Mouse (Mus musculus) adrenal gland, postnatal 4 days (tissue): Measurements from ENCODE around the gene Socs4. TPM values are rescaled to one million over a fixed set of nuclear protein-coding genes. Genes with fewer than 3 reads are reported as not detected.

Experiments
- DNase-seq, 2 experiments: peaks; one replicate each; pipeline ENCODE4 v3.0.0; 2021 to 2022; ENCODE audit warnings: low spot score in 2 of 2, mixed read lengths in 2 of 2
- long read RNA-seq, 2 experiments: library from polyadenylated mRNA; stranded (forward); transcript quantifications; one replicate each; pipeline ENCODE4 v2.0.0; 2021
- total RNA-seq, 2 experiments: library from RNA; stranded (reverse); gene quantifications; 2 replicates each; pipeline ENCODE4 v1.2.3; 2021

Socs4 gene
- total RNA-seq, result 10 to 100 TPM; 19.2 to 23.9 TPM
- long read RNA-seq, experiment 1, full-length matches to known transcripts, result 1 of 1 reads
- long read RNA-seq, experiment 1, partial matches to known transcripts, result 0 of 1 reads
- long read RNA-seq, experiment 1, other reads (novel, unspliced or antisense), result 0 of 1 reads
- long read RNA-seq, experiment 2, full-length matches to known transcripts, result 5 of 6 reads
- long read RNA-seq, experiment 2, partial matches to known transcripts, result 0 of 6 reads
- long read RNA-seq, experiment 2, other reads (novel, unspliced or antisense), result 1 of 6 reads

DNA sequence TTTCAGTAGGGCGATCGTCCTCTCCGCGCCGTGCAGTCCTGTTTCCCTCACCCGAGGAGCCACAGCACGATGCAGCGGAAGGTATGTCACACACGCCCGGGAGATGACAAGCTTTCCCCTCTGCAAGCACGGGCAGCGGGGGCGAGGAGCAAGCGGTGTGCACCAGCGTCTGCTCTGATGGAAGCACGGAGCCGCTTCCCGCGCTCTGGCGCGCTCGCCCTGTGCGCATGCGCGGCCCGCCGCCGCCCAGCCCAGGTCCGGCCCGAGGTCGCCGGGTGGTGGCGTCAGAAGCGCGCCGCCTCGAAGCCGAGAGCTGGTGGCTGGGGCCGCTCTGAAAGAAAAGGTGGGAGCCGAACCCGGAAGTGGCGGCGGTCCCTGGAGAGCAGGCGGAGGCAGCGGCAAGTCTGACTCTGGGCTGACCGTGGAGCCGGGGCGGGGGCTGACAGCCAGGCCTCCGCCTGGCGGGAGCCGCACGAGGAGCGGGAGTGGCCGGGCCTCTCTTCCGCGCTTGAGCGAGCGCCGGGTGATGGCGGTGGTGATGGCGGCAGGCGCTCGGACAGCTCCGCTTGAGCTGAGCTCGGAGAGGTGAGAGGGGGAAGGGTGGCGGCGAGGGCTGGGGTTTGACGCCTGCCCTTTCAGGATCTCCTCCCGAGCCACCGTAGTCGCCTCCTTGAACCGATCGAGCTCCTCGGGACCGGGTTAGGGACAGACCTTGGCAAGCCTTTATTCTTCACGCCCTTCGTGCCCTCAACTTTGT is at the start of gene Socs4, which contains the start of gene Wdhd1:
Gene Socs4 (plus strand): TSS at position 295 of the 757 bp plus-strand sequence.
Gene Wdhd1 (minus strand): TSS at position 221 of the 757 bp plus-strand sequence.
- peak; percentile 90 for DNase-seq

DNA sequence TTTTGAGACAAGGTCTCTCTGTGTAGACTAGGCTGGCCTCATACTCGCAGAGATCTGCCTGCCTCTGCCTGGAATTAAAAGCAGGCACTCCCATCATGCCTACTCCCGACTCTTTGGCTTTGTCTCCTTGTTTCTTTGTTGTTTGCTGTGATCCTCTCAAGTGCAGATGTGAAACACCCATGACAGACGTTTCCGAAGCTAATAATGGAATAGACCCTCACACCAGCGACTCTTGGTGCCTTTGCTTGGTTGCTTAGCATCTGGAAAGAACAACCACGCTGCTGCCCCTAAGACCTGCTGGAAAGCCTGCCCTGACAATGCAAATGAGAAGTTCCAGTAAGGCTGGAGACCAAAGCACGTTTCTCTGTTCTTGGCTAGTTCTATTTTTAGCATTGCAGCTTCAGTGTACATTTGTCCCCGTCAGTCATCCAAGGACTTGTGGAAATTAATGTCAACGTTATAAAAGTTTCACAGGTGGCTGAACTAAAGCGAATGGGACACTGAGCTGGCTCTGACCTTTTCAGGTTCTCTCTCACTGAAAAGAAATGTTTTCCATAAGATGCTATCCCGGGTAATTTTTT is 46.8 kb upstream of the Socs4 start:
- no peak for DNase-seq

DNA sequence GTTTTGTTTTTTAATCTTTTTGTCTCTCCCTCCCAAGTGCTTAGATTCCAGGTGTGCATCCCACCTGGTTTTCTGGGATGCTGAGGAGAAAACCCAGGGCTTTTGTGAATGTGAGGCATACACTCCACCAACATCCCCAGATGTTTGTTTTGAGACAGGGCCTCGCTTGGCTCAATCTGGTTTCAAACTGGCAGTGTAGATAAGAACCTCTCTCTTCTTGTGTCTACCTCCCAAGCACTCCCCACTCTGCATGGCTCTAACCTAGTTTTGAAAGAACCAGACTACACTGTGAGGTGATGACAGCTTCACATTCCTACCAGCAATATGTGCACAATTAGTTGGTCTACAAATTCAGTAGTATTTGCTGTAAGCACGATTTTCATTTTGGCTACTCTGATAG is 43.1 kb upstream of the Socs4 start:
- no peak for DNase-seq

DNA sequence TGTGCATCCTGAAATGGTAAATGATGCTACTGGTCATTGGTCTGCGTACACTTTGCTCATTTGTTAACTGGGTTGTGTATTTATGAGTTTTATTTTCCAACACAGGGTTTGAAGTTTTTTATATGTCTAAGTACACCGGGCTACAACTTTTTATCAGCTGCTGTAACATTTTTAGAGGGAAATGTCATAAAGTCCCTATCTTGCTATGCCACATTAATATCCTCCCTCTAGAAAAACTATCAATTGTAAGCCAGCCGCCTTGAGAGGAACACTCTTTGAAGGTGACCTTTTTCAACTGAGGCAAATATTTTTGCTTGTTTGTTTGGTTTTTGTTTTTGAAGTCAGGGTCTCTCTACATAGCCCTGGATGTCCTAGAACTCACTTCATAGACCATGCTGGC is 42.7 kb upstream of the Socs4 start:
- DNase-seq, result no peak

DNA sequence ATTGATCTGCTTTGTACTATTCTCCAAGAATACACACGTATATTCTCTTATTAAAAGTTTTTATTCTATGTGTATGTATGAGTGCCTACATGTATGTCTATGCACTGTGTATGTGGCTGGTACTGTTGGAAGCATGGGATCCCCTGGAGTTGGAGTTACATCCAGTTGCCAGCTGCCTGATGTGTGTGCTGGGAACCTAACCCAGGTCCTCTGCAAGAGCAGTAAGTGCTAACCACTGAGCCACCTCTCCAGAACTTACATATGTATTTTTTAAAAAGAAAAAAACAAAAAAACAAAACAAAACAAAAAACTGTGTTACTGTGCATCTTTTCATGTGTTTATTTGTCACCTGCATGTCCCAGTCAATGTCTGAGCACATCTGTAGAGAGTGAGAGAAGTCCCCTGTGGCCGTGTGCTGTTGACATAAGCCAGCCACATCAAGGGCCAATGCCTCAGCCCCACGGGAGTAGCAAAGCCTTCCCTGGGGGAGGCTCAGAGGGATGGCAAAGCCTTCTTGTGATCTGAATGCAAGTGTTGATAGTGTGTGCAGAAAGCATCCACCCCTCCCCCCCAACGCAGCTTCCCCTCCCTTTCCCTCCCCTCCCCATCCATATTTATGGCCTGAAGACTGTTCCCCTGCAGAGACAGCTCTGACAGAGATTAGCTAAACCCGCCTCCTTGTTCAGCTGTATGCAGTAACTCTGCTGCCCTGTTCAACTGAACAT is 42.0 kb upstream of the Socs4 start:
- no peak for DNase-seq

DNA sequence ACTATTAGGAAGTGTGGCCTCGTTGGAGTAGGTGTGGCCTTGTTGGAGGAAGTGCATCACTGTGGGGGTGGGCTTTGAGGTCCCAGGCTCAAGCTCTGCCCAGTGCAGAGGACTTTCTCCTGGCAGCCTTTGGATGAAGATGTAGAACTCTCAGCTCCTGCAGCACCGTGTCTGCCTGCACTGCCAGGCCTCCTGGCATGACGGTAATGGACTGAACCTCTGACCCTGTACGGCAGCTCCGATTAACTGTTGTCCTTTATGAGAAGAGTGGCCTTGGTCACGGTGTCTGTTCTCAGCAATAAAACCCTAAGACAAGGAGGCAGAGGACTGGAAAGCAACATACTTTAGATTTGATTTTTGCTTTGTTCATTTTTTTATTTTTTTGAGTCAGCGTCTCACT is 40.2 kb upstream of the Socs4 start:
- DNase-seq, result no peak

DNA sequence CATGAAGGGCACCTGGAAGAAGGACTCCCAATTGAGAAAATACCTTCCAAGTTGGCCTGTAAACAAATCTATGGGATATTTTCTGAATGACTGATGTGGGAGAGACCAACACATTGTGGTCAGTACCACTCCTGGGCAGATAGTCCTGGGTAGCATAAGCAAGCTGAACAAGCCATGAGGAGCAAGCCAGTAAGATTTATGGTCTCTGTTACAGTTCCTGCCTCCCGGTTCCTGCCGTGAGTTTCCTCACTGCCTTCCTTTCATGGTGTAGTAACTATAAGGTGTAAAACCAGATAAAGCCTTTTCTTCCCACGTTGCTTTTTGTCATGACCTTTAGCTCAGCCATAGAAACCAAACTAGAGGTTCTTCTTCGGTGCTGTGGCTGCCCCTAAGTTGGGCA is 39.4 kb upstream of the Socs4 start:
- DNase-seq, result no peak

DNA sequence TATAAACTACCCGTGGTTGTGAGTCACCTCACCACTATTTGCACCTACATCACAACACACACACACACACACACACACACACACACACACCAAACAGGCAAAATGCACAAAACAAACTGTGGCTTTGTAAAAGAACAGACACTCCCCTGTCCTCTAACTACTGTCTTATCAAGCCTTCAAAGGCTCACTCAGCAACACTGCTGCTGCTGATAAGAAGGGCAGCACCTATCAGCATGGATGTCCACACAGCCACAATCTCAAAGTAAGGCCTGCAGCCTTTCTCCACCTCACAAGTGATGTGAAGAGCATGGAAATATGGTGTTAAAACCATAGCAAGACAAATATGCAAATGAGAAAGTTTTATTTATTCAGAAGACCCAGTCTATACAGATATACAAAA is 36.1 kb upstream of the Socs4 start:
- DNase-seq, result no peak

DNA sequence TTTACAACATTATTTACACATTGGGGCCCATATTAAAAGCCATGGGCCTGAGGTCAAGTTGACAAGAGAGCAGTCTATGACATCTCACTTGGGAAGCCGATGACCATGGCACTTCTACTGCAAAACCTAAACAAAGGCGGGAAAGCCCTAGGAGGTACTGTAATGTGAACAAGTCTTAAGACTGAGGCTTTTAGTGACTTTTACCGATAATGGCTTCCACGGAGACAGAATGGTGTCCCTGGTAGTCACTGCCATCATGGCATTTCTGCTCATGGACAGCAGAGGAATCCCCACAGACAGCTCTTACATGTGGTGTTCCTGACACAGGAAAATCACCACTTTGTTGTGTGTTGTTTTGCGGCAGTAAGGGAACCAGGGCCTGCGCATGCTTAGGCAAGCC is 35.7 kb upstream of the Socs4 start:
- no peak for DNase-seq

DNA sequence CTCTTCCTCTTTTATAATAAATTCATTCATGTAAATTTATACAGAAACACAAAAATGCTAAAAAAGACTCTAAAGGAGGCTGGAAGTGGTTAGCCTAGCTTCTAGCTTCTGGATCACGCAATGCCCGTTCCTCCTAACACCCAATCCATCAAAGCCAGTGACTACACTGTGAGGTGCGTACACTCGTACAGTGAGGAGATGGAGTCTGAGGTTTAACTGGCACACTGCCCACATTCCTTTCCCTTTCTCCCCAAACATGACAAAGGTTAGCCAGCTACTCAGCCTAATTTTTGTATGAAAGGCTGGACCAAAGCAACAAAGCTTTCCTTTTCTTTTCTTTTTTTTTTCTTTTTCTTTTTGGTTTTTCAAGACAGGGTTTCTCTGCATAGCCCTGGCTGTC is 34.0 kb upstream of the Socs4 start:
- no peak for DNase-seq

DNA sequence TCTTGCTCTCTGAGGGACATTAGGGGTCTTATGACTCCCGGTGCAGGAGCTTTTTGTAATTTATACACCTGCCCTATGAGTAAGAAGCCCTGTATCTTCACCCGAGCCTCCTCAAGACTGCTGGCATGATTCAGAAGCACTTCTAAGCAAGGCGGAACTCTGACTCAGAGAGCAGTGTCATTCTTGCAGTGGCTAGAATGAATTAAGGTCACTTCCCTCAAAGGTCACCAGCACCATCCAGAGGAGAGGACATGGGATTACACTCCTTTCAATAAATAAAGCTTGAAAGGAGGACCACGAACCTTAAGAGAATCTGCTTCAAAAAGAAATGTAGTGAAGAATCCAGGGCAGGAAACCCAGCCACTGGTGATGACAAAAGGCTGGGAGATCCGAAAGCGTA is 26.9 kb upstream of the Socs4 start:
- DNase-seq, result no peak

DNA sequence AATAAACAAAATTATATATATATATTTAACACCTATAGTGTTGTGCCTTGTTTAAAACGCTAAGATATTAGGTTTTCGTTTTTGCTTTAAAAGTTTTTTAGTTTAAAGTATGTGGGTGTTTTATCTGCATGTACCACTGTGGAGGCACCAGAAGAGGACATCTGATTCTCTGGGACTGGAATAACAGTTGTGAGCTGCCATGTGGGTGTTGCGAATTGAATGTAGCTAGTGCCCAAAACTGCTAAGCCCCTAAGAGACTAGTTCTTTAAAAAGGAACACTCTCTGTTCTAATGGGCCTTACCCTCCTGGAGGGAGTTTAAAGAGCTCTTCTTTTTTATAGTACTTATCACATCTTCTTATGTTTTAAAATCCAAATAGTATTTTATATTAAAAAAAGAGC is 11.9 kb upstream of the Socs4 start:
- DNase-seq, result no peak

DNA sequence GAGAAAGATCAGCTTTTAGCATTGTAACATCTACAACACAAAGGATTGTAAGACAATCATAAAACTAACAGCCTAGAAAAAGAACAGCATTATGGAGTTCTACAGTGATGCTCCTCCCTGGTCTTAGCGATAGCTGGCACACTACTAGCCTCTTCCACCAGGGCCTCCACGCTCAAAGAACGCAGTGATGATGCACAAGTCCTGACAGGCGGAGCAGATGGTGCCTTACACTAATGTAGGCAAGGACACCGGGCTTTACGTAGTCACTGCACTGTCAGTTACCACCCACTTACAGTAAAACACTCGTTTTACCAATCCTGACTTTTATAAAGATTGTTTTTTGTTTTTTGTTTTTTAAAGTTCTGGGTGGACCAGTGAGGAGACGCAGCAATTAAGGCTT is 10.9 kb upstream of the Socs4 start:
- DNase-seq, result no peak

DNA sequence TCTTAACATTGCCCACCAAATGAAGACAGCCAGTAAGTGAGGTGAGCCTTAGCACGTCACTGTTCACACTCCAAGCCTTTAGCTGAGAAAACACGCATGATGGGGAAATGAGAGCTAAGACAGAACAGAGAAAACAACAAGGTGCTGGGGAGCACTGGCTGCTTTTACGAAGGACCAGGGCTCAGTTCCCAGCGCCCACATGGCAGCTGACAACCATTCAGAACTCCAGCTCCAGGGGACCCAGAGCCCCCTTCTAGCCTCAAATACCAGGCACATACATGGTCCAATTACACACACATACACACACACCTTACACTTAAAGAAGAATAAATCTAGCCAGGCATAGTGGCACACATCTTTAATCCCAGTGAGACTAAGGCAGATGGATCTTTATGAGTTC is 7.7 kb upstream of the Socs4 start:
- no peak for DNase-seq

DNA sequence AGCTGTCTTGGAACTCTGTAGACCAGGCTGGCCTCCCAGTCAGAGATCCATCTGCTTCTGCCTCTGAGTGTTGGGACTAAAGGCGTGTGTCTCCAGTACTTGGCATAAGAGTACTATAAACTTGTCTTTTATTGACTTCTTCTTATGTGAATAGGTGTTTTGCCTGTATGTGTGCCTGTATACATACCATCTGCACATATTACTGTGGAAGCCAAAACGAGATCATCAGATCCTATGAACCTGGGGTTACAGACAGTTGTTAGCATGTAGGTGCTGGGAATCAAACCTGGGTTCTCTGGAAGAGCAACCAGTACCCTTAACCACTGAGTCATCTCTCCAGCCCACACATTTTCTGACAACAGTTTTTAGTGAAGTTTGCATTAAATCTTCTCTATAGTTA is 7.0 kb upstream of the Socs4 start:
- no peak for DNase-seq

DNA sequence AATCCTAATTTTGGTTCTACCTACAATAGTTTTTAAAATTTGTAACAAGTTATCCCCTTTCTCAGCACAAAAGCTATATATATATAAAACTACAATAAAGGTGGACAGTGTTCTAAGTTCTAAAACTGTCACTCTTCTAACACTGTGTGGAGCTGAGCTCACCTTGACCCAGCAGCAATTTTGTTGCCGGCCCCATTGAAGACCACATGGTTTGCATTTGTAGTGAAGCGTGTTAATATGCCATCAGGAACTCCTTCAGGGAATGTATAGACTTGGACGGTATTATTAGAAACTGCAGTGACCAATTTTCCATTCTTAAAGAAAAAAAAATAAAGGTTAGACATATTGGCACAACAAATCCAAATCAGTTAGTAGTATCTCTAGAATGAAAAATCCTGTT is 3.0 kb upstream of the Socs4 start:
- DNase-seq, result no peak

DNA sequence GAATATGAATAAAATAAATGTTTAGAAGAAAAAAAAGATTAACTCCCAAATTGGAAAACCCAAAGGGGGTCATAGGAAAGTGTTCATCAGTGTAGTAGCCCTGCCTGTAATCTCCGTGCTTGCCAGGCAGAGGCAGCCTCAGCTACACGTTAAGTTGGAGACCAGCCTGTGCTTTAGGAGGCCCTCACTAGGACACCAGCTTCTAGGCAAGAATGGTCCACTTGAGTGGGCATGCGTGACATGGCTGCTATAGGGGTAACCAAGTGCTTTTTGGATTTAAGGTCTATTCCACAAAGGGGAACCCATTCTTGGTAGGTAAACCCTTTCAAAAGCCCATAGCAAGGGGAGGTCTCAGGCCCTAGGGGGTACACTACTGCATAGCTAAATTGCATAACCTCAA is 1.3 kb upstream of the Socs4 start:
- no peak for DNase-seq

DNA sequence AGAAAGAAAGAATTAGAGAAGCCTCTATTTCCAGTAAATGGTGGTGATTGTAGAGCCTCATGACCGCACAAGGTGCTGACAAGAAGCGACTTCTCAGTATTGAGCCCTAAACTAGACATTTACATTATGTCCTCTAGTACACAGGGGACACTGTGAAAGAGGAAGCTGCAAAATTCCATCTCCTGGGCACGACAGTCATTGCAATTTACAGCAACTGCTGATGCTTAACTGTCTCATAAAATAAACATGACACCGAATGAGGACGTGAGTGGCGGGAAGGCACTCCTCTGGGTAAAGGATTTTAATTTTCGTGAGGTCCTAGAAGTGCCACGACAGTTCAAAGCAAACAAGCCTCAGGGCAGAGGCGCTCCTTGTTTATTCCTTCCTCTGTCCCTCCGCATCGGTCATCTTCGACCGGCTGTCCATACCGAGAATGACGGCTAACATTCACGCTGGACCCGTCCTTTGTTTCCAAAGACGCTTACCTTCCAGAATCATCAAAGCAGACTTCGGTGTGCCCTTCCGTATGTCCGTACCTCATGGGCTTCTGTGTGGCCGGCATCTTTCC is 611 bp upstream of the Socs4 start:
- DNase-seq, result no peak

DNA sequence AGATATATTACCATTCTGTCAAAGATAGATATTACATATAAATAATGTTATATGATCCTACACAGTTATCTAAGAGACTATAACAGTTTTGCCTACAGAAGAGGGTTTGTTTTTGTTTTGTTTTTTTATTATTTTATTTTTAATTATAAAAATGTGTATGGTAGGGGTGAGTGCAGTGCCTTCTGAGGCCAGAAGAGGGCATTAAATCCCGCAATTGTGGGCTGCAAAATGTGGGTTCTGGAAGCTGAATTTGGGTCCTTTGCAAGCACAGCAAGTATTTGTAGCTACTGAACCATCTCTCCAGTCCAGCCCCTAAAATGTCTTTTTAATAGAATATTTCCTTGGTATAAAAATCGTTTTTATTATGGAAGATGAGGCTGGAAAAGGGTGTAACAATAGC is 2.3 kb downstream of the Socs4 start:
- DNase-seq, result no peak

DNA sequence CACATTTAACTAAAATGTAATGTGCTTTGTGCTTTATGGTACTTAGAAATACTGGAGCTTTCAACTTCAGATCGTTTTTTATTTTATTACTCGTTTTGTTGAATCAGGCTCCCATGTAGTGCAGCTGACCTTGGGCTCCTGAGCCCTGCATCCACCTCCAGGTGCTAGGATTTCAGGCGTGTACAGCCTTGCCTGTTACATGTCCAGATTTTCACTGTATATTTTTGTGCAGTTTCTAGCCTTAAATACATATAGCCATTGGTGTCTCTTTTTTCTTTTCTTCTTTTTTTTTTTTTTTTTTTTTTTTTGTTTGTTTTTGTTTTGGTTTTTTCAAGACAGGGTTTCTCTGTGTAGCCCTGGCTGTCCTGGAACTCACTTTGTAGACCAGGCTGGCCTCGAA is 4.8 kb downstream of the Socs4 start:
- DNase-seq, result no peak

DNA sequence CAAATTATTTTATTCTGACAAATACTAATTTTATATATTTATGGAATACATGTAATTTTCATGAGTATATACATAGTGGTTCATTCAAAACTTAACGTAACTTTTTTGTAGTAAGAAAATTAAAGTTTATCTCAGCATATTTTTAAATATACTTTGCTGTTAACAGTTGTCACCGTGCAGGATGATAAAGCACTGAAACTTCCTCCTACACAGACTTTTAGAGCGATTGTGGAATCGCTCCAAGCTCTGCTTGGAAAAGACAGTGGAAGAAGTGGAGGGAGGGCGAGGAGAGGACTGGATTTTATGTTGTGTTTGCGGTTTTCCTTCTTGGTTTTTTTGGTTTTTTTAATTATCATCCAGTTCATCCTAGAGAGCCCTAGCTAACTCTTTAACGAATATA is 6.8 kb downstream of the Socs4 start:
- no peak for DNase-seq

DNA sequence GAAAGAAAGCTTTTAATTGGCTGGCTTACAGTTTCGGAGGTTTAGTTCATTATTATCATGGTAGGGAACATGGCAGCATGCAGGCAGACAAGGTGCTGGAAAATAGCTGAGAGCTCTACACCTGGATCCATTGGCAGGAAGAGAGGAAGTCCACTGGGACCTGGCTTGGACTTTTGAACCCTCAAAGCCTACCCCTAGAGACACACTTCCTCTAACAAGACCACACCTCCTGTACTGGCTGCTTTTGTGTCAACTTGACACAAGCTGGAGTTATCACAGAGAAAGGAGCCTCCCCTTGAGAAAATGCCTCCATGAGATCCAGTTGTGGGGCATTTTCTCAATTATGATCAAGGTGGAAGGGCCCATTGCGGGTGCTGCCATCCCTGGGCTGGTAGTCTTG is 8.5 kb downstream of the Socs4 start:
- DNase-seq, result no peak
